Mouse (Mus musculus): ENCODE results near the gene Auh.

Gene Auh

GRCm38 (mm10) chr13:52800687-52801341 lies 128.7 kb downstream of the Auh start:
- no peak for DNase-seq (ENCODE audit: low read depth, low spot score)

GRCm38 (mm10) chr13:52800091-52800490 lies 129.4 kb downstream of the Auh start:
- DNase-seq (ENCODE audit: low read depth, low spot score), result no peak

GRCm38 (mm10) chr13:52794232-52794631 lies 135.2 kb downstream of the Auh start:
- no peak for DNase-seq (ENCODE audit: low read depth, low spot score)

GRCm38 (mm10) chr13:52793434-52793989 lies 136.0 kb downstream of the Auh start:
- no peak for DNase-seq (ENCODE audit: low read depth, low spot score)

- no peak for DNase-seq (ENCODE audit: low read depth, low spot score)
Measured at GRCm38 (mm10) chr13:52792242-52792844, 137.1 kb downstream of the Auh start.

- no peak for DNase-seq (ENCODE audit: low read depth, low spot score)
Measured at GRCm38 (mm10) chr13:52790894-52791293, 138.6 kb downstream of the Auh start.
